Mouse (Mus musculus): ENCODE measurements around the gene Fzd7. TPM values are rescaled to one million over a fixed set of nuclear protein-coding genes. Genes with fewer than 3 reads are reported as not detected.

Fzd7 gene
- polyA plus RNA-seq, 1 experiment from 2014 or later = 13.7 TPM

DNA sequence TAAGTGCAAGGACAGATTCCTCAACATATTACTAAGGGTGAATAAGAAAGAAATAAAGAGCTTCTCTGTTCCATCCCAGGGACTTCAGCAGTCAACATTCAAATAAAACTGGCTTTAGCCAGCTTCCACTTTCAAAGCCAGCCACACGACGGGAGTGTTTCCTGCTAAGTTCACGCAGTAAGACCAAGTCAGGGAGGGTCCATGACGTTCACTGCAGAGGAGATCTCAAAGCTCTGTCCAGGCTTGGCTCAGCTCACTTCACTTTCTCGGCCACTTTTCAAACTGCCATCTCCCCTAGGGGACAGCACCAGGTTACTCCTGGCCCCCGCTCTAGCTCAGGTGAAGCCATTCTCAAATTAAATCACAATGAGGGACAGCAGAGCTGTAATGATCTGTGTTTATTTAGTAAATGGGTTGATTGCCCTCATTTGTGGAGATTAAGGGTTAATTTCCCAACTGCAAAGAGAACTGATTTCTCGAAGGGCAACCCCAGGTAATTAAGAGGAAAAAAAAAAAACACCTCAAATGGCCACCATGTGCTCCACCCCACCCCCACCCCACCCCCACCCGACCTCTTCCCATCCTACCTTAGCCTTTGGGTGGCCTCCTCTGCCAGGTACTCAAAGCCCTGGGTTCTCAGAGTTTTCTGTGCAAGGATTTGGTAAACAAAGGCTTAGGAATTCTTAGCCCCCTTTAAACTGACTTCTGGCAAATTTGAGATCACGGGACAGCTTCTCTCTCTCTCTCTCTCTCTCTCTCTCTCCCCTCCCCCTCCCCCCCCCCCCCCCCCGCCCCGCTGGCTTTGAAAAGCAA, 9.7 kb upstream of the Fzd7 start:
- no peak for ATAC-seq (ENCODE audit: insufficient number of reproducible peaks, insufficient read depth, low FRiP score, low TSS enrichment, low read depth)
- Histone ChIP-seq H3K4me2 (no peak overlapping the region), H3K27ac (no peak overlapping the region), H3K9ac (no peak overlapping the region), H3K4me1 (peaks cover 24% of the 10 kb centered on the region), H3K9me3 (no peaks in the 10 kb centered on the region), H3K27me3 (no peaks in the 10 kb centered on the region), H3K4me3 (no peak overlapping the region), H3K36me3 (no peaks in the 10 kb centered on the region)
- 8% methylated on average over 10 of the region's 11 CpGs for WGBS

DNA sequence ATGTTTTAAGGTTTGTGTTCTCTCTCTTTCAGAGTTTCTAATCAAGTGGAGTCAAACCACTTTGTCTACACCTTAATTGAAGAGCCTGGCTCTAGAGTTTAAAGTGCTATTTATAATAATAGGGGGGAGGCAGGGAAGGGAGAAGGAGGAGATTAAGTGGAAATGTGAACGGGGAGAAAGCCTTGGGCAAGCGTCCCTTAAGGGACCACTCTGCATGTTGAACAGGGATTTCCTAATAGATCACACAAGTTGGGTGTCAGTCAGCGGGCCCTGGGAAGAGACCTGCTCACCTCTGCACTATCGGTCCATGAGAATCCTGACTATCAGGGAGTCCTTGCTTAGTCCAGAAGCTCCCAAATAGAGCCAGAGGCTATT, 9.1 kb upstream of the Fzd7 start:
- 9% methylated on average over 4 of the region's 4 CpGs for WGBS

DNA sequence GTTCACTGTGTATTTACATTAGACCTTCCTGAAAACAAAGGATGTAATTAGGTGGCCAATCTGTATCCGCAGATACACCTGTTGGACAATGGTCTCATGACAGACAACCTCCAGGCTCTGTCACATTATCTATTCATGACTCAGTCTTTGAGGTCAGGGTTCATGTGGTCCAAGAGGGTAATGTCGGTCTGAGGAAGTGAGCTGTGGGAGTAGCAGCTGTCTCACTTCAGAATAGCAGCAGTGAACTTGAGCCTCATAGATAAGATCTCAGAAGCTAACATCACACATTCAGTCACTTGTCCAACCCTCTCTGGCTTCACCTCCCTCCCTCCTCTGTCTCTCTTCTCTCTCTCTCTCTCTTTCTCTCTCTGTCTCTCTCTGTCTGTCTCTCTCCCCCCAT, 6.6 kb upstream of the Fzd7 start:
- peaks cover 34% of the 10 kb centered on the region for H3K4me1 ChIP-seq
- WGBS = 41% methylated on average over 2 of the region's 2 CpGs
- ATAC-seq (ENCODE audit: insufficient number of reproducible peaks, insufficient read depth, low FRiP score, low TSS enrichment, low read depth) = no peak

More for the DNA sequence above, 9.1 kb upstream of the Fzd7 start:
- Histone ChIP-seq H3K4me1 (peaks cover 24% of the 10 kb centered on the region), H3K36me3 (no peaks in the 10 kb centered on the region), H3K4me3 (no peak overlapping the region), H3K27me3 (no peaks in the 10 kb centered on the region), H3K27ac (0 out of 2 replicates have a peak overlapping the region, but pooled peaks have one; percentile 0), H3K9ac (no peak overlapping the region), H3K9me3 (no peaks in the 10 kb centered on the region), H3K4me2 (peak overlapping the region; percentile 11; the same call in 1 of the 2 replicates)
- ATAC-seq (ENCODE audit: insufficient number of reproducible peaks, insufficient read depth, low FRiP score, low TSS enrichment, low read depth) = no peak

DNA sequence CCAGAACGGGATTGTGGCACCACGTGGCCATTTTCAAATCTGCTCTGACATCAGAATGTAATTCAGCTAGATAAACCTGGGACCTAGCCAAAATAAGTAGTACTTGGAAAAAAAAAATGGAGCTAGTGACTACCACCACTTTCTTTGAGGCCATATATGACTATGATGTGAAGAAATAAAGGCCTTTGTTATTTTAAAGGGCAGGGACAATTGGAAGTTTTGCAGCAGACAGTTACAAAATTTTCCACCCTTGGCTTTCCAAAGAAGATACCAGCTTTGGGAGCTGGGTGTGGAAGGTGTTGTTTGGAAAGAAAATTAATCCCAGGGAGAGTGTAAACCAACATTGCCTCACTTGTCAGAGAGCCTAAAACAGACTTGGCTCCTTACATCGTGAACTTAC, 3.3 kb upstream of the Fzd7 start:
- H3K9me3 ChIP-seq = no peaks in the 10 kb centered on the region
- H3K9ac ChIP-seq = no peak overlapping the region
- no peak overlapping the region for H3K4me3 ChIP-seq
- no peak overlapping the region for H3K27ac ChIP-seq
- H3K4me2 ChIP-seq = no peak overlapping the region
- ATAC-seq (ENCODE audit: insufficient number of reproducible peaks, insufficient read depth, low FRiP score, low TSS enrichment, low read depth) = no peak
- WGBS = 77% methylated on average over 3 of the region's 3 CpGs
- peaks cover 21% of the 10 kb centered on the region for H3K4me1 ChIP-seq
- no peaks in the 10 kb centered on the region; the same call in 1 of the 2 replicates for H3K36me3 ChIP-seq
- no peaks in the 10 kb centered on the region for H3K27me3 ChIP-seq

More for the DNA sequence above, 6.6 kb upstream of the Fzd7 start:
- no peaks in the 10 kb centered on the region for H3K27me3 ChIP-seq
- H3K4me2 ChIP-seq = no peak overlapping the region
- no peak overlapping the region for H3K4me3 ChIP-seq
- H3K36me3 ChIP-seq = no peaks in the 10 kb centered on the region
- no peak overlapping the region for H3K27ac ChIP-seq
- no peaks in the 10 kb centered on the region for H3K9me3 ChIP-seq
- H3K9ac ChIP-seq = no peak overlapping the region

DNA sequence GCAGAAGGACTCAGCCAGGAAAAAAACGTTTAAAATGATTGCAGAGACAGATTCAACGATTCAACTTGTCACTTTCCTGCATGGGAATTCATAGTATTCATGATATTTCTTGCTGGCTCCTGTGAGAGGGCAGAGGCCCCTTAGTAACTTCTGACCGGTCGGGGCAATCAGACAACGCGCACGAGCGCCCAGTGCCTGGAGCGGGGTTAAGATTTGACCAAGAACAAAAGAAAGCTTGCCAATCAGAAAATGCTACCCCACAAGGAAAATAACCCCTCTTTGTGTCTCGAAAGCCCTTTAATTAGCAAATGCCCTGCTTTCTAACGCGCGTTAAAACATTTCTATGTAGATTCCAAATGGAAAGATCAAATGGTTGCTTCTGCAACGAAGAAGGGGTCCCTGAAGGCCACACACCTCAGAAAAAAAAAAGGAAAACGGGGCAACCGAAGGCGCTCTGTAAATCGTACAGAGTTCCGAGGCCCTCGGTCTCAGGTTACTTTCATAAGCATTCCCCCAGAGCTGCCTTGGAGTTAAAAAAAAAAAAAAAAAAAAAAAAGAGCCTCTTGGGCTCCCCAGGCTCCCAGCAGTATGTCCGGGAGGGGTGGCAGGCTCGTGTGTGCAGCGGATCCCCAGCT, 1.3 kb upstream of the Fzd7 start:
- under 1% methylated on average over 23 of the region's 23 CpGs for WGBS
- H3K4me2 ChIP-seq = peak overlapping the region; percentile 99
- peaks cover 39% of the 10 kb centered on the region for H3K4me1 ChIP-seq
- ATAC-seq (ENCODE audit: insufficient number of reproducible peaks, insufficient read depth, low FRiP score, low TSS enrichment, low read depth) = no peak
- H3K9ac ChIP-seq = peak overlapping the region; percentile 78
- peak overlapping the region; percentile 93 for H3K4me3 ChIP-seq
- peak overlapping the region; percentile 99 for H3K27ac ChIP-seq
- H3K36me3 ChIP-seq = peaks cover 7% of the 10 kb centered on the region
- no peaks in the 10 kb centered on the region for H3K27me3 ChIP-seq
- H3K9me3 ChIP-seq = no peaks in the 10 kb centered on the region

DNA sequence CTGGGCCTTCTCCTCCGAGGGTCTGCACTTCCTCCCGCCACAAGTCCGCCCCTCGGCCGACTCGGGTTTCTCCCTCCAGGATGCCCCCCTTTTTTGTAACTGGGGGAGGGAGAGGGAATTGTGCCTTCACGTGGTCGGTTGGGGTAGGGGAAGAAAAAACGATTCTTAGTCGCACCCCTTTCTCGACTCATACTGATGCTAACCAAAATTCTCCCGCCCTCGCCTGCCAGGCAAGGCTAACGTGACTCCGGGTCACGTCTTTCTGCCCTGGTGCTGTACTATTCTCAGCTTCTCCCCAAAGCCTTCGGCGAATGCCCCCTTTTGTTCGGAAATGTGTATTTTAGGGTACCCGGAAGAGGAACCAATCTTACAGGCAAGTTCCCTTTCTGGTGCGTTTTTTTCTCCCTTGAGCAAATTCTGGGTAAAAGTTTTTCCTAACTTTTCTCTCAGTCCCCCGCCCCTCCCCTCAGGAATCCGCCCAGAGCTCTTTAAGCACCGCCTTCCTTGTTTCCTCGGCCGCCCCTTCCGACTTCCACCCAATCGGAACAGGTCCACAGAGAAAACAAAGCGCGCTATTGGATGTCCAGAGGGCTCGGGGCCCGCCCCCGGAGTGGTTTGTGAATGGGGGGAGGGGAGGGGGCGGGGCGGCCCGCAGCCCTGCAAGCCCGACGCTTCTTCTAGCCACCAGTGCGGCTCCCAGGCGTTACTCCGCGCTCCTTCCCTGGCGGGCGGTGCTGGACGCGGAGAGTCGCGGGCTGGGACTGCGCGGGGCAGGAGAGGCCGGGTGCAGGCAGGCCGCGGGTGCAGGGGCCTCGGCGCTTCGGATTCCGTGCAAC, 550 bp upstream of the Fzd7 start:
- peak overlapping the region; percentile 95 for H3K9ac ChIP-seq

DNA sequence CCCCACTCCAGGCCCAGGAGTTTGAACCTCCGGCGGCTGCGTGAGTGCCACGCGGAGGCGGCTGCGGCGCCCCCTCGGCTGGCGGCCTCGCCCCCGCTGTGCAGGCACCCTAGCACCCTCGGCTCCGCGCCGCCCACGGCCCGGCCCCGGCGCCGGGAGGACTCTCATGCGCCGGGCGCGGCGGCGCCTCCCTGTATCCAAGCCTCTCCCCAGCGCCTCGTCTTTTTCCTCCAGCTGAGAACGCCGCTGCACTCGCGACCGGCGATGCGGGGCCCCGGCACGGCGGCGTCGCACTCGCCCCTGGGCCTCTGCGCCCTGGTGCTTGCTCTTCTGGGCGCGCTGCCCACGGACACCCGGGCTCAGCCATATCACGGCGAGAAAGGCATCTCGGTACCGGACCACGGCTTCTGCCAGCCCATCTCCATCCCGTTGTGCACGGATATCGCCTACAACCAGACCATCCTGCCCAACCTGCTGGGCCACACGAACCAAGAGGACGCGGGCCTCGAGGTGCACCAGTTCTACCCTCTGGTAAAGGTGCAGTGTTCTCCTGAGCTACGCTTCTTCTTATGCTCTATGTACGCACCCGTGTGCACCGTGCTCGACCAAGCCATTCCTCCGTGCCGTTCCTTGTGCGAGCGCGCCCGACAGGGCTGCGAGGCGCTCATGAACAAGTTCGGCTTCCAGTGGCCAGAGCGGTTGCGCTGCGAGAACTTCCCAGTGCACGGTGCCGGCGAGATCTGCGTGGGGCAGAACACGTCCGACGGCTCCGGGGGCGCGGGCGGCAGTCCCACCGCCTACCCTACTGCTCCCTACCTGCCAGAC, 684 bp downstream of the Fzd7 start:
- WGBS = under 1% methylated on average over 88 of the region's 88 CpGs
- H3K9ac ChIP-seq = peak overlapping the region; percentile 95
- H3K9me3 ChIP-seq = no peaks in the 10 kb centered on the region
- ATAC-seq (ENCODE audit: insufficient number of reproducible peaks, insufficient read depth, low FRiP score, low TSS enrichment, low read depth) = 0 out of 2 replicates have a peak, but pooled peaks have one; percentile 1
- peaks cover 7% of the 10 kb centered on the region for H3K36me3 ChIP-seq
- H3K27ac ChIP-seq = peak overlapping the region; percentile 99
- H3K4me2 ChIP-seq = peak overlapping the region; percentile 99
- no peaks in the 10 kb centered on the region for H3K27me3 ChIP-seq
- peaks cover 56% of the 10 kb centered on the region for H3K4me1 ChIP-seq
- H3K4me3 ChIP-seq = peak overlapping the region; percentile 93

More for the DNA sequence above, 550 bp upstream of the Fzd7 start:
- H3K27ac ChIP-seq = peak overlapping the region; percentile 99
- H3K27me3 ChIP-seq = no peaks in the 10 kb centered on the region
- WGBS = 1% methylated on average over 57 of the region's 57 CpGs
- H3K4me2 ChIP-seq = peak overlapping the region; percentile 99
- H3K36me3 ChIP-seq = peaks cover 7% of the 10 kb centered on the region
- peak overlapping the region; percentile 93 for H3K4me3 ChIP-seq
- no peaks in the 10 kb centered on the region for H3K9me3 ChIP-seq
- H3K4me1 ChIP-seq = peaks cover 44% of the 10 kb centered on the region
- peak; percentile 91 for ATAC-seq (ENCODE audit: insufficient number of reproducible peaks, insufficient read depth, low FRiP score, low TSS enrichment, low read depth)

DNA sequence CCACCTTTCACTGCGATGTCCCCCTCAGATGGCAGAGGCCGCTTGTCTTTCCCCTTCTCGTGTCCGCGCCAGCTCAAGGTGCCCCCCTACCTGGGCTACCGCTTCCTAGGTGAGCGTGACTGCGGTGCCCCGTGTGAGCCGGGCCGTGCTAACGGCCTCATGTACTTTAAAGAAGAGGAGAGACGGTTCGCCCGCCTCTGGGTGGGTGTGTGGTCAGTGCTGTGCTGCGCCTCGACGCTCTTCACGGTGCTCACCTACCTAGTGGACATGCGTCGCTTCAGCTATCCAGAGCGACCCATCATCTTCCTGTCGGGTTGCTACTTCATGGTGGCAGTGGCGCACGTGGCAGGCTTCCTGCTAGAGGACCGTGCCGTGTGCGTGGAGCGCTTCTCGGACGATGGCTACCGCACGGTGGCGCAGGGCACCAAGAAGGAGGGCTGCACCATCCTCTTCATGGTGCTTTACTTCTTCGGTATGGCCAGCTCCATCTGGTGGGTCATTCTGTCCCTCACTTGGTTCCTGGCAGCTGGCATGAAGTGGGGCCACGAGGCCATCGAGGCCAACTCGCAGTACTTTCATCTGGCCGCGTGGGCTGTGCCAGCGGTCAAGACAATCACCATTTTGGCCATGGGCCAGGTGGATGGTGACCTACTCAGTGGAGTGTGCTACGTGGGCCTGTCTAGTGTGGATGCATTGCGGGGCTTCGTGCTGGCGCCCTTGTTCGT, 1.5 kb downstream of the Fzd7 start:
- under 1% methylated on average over 46 of the region's 46 CpGs for WGBS
- peaks cover 7% of the 10 kb centered on the region for H3K36me3 ChIP-seq
- no peaks in the 10 kb centered on the region for H3K27me3 ChIP-seq
- ATAC-seq (ENCODE audit: insufficient number of reproducible peaks, insufficient read depth, low FRiP score, low TSS enrichment, low read depth) = no peak
- H3K4me3 ChIP-seq = peak overlapping the region; percentile 93
- H3K27ac ChIP-seq = peak overlapping the region; percentile 99
- peak overlapping the region; percentile 95 for H3K9ac ChIP-seq
- peaks cover 63% of the 10 kb centered on the region for H3K4me1 ChIP-seq
- H3K9me3 ChIP-seq = no peaks in the 10 kb centered on the region
- H3K4me2 ChIP-seq = peak overlapping the region; percentile 99

DNA sequence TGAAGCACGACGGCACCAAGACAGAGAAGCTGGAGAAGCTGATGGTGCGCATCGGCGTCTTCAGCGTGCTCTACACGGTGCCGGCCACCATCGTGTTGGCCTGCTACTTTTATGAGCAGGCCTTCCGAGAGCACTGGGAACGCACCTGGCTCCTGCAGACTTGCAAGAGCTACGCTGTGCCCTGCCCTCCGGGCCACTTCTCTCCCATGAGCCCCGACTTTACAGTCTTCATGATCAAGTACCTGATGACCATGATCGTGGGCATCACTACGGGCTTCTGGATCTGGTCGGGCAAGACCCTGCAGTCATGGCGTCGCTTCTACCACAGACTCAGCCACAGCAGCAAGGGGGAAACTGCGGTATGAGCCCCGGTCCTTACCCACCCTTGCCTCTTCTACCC, 2.1 kb downstream of the Fzd7 start:
- H3K9me3 ChIP-seq = no peaks in the 10 kb centered on the region
- peak overlapping the region; percentile 93 for H3K4me3 ChIP-seq
- no peaks in the 10 kb centered on the region for H3K27me3 ChIP-seq
- 3% methylated on average over 21 of the region's 21 CpGs for WGBS
- no peak for ATAC-seq (ENCODE audit: insufficient number of reproducible peaks, insufficient read depth, low FRiP score, low TSS enrichment, low read depth)
- peaks cover 70% of the 10 kb centered on the region for H3K4me1 ChIP-seq
- H3K9ac ChIP-seq = peak overlapping the region; percentile 95
- H3K27ac ChIP-seq = peak overlapping the region; percentile 99
- H3K4me2 ChIP-seq = peak overlapping the region; percentile 99
- peaks cover 7% of the 10 kb centered on the region for H3K36me3 ChIP-seq

All from embryonic facial prominence, embryonic 13.5 days (tissue).